Mouse (Mus musculus) hindbrain, embryonic 16.5 days (tissue): ENCODE results near the gene Ephx1. TPM values are rescaled to one million over a fixed set of nuclear protein-coding genes. Genes with fewer than 3 reads are reported as not detected.

Experiments
- ATAC-seq: fragments of 200-750 bp; cut with Nextera tagmentation; 2 replicates; pipeline ENCODE4 v1.8.0; 2017; ENCODE audit warnings: moderate TSS enrichment, moderate library complexity
- H3K27ac ChIP-seq: fragments of 300-500 bp; sonication (generic); 2 replicates; pipeline ENCODE4 v1.5.1; 2014; ENCODE audit warnings: low read depth, mild to moderate bottlenecking, control low read depth, low read length, moderate library complexity
- H3K27me3 ChIP-seq: fragments of 300-500 bp; sonication (generic); replicated peaks from 2 replicates; pipeline ENCODE4 v1.6.1; 2014; ENCODE audit warnings: low read length; ENCODE audit not compliant: control insufficient read depth, insufficient read depth
- H3K36me3 ChIP-seq: fragments of 300-500 bp; sonication (generic); 2 replicates; pipeline ENCODE4 v1.6.1; 2014; ENCODE audit warnings: mild to moderate bottlenecking, low read length, moderate library complexity, mixed read lengths; ENCODE audit not compliant: control insufficient read depth, insufficient read depth
- H3K4me1 ChIP-seq: fragments of 300-500 bp; sonication (generic); 2 replicates; pipeline ENCODE4 v1.6.1; 2014; ENCODE audit warnings: low read depth, low read length; ENCODE audit not compliant: control insufficient read depth, insufficient read depth
- H3K4me2 ChIP-seq: fragments of 300-500 bp; sonication (generic); 2 replicates; pipeline ENCODE4 v1.6.1; 2014; ENCODE audit warnings: mild to moderate bottlenecking, low read length, control low read depth, moderate library complexity
- H3K4me3 ChIP-seq: fragments of 300-500 bp; sonication (generic); 2 replicates; pipeline ENCODE4 v1.5.1; 2014; ENCODE audit warnings: mild to moderate bottlenecking, low read length, control low read depth, moderate library complexity
- H3K9ac ChIP-seq: fragments of 300-500 bp; sonication (generic); 2 replicates; pipeline ENCODE4 v1.6.1; 2014; ENCODE audit warnings: low read depth, mild to moderate bottlenecking, control low read depth, low read length, moderate library complexity
- H3K9me3 ChIP-seq: fragments of 300-500 bp; sonication (generic); 2 replicates; pipeline ENCODE4 v1.6.1; 2014; ENCODE audit warnings: mild to moderate bottlenecking, low read length, moderate library complexity; ENCODE audit not compliant: control insufficient read depth
- WGBS: fragments of 180-500 bp; shearing (Covaris S2); extraction: QIAGEN DNeasy Blood & Tissue Kit; methylation state at CpG from one replicate; pipeline ENCODE4 v1.1.7; 2014; 5-methylcytosine and 5-hydroxymethylcytosine counted together
- polyA plus RNA-seq: library from polyadenylated mRNA; unstranded; fragments of >200 nt; fragmentation: Nextera tagmentation; extraction: Ambion mirVana; gene quantifications from 2 replicates; pipeline ENCODE4 v1.2.1, GENCODE M21; 2015

Ephx1 gene
- 11.8 and 16.4 TPM in 2 replicates for polyA plus RNA-seq

GRCm38 (mm10) chr1:181020756-181021487 is at the start of gene Ephx1:
Gene Ephx1, minus strand, starts transcription at chr1:181020904.
- Histone ChIP-seq H3K27me3 (0 out of 2 replicates have a peak, but pooled peaks cover 2% of the 10 kb centered on the region), H3K36me3 (no peaks in the 10 kb centered on the region), H3K9me3 (no peaks in the 10 kb centered on the region), H3K4me2 (no peak within 1 kb of the TSS), H3K4me3 (no peak within 1 kb of the TSS), H3K9ac (no peak within 1 kb of the TSS), H3K4me1 (no peaks in the 10 kb centered on the region), H3K27ac (no peak within 1 kb of the TSS)
- no peak for ATAC-seq
- WGBS, result 59% methylated on average over 5 of the region's 5 CpGs

GRCm38 (mm10) chr1:181069671-181070070 is 49.0 kb upstream of the Ephx1 start:
- Histone ChIP-seq H3K27ac (no peak overlapping the region), H3K27me3 (no peaks in the 10 kb centered on the region), H3K4me2 (no peak overlapping the region), H3K9ac (no peak overlapping the region), H3K9me3 (no peaks in the 10 kb centered on the region), H3K36me3 (no peaks in the 10 kb centered on the region), H3K4me1 (no peaks in the 10 kb centered on the region), H3K4me3 (no peak overlapping the region)
- no peak for ATAC-seq
- 66% methylated on average over 11 of the region's 11 CpGs for WGBS

GRCm38 (mm10) chr1:181068344-181068743 is 47.6 kb upstream of the Ephx1 start:
- Histone ChIP-seq H3K4me1 (no peaks in the 10 kb centered on the region), H3K27ac (no peak overlapping the region), H3K27me3 (no peaks in the 10 kb centered on the region), H3K36me3 (no peaks in the 10 kb centered on the region), H3K4me3 (no peak overlapping the region), H3K4me2 (no peak overlapping the region), H3K9ac (no peak overlapping the region), H3K9me3 (no peaks in the 10 kb centered on the region)
- ATAC-seq, result no peak
- 86% methylated on average over 1 of the region's 1 CpGs for WGBS

- no peaks in the 10 kb centered on the region for H3K9me3 ChIP-seq
- no peak overlapping the region for H3K27ac ChIP-seq
- no peak overlapping the region for H3K9ac ChIP-seq
- H3K4me3 ChIP-seq, result no peak overlapping the region
- H3K4me1 ChIP-seq, result no peaks in the 10 kb centered on the region
- no peaks in the 10 kb centered on the region for H3K27me3 ChIP-seq
- no peaks in the 10 kb centered on the region for H3K36me3 ChIP-seq
- H3K4me2 ChIP-seq, result no peak overlapping the region
- ATAC-seq, result no peak
- WGBS, result 69% methylated on average over 6 of the region's 6 CpGs
These were observed 43.9 kb upstream of the Ephx1 start for GRCm38 (mm10) chr1:181064648-181065047.

- ATAC-seq, result no peak
- no peak overlapping the region for H3K4me3 ChIP-seq
- no peak overlapping the region for H3K27ac ChIP-seq
- H3K4me1 ChIP-seq, result no peaks in the 10 kb centered on the region
- no peaks in the 10 kb centered on the region for H3K27me3 ChIP-seq
- no peak overlapping the region for H3K9ac ChIP-seq
- H3K9me3 ChIP-seq, result no peaks in the 10 kb centered on the region
- WGBS, result 57% methylated on average over 2 of the region's 2 CpGs
- no peaks in the 10 kb centered on the region for H3K36me3 ChIP-seq
- no peak overlapping the region for H3K4me2 ChIP-seq
These were observed 43.3 kb upstream of the Ephx1 start for GRCm38 (mm10) chr1:181063991-181064390.

- no peaks in the 10 kb centered on the region for H3K27me3 ChIP-seq
- H3K9me3 ChIP-seq, result no peaks in the 10 kb centered on the region
- ATAC-seq, result no peak
- no peak overlapping the region for H3K4me3 ChIP-seq
- no peaks in the 10 kb centered on the region for H3K36me3 ChIP-seq
- H3K9ac ChIP-seq, result no peak overlapping the region
- no peak overlapping the region for H3K27ac ChIP-seq
- 73% methylated on average over 3 of the region's 3 CpGs for WGBS
- no peaks in the 10 kb centered on the region for H3K4me1 ChIP-seq
- H3K4me2 ChIP-seq, result no peak overlapping the region
These were observed 41.2 kb upstream of the Ephx1 start for GRCm38 (mm10) chr1:181061784-181062485.

- ATAC-seq, result no peak
- Histone ChIP-seq H3K27ac (no peak overlapping the region), H3K4me2 (no peak overlapping the region), H3K36me3 (no peaks in the 10 kb centered on the region), H3K4me3 (no peak overlapping the region), H3K27me3 (no peaks in the 10 kb centered on the region), H3K4me1 (no peaks in the 10 kb centered on the region), H3K9me3 (no peaks in the 10 kb centered on the region), H3K9ac (no peak overlapping the region)
- WGBS, result 86% methylated on average over 4 of the region's 4 CpGs
These were observed 32.2 kb upstream of the Ephx1 start for GRCm38 (mm10) chr1:181052898-181053297.

- 84% methylated on average over 6 of the region's 6 CpGs for WGBS
- H3K27me3 ChIP-seq, result no peaks in the 10 kb centered on the region
- H3K9me3 ChIP-seq, result no peaks in the 10 kb centered on the region
- no peaks in the 10 kb centered on the region for H3K36me3 ChIP-seq
- H3K4me1 ChIP-seq, result no peaks in the 10 kb centered on the region
- no peak within 1 kb of the TSS for H3K4me2 ChIP-seq
- no peak within 1 kb of the TSS for H3K27ac ChIP-seq
- ATAC-seq, result no peak
- no peak within 1 kb of the TSS for H3K9ac ChIP-seq
- H3K4me3 ChIP-seq, result no peak within 1 kb of the TSS
These were observed 30.2 kb upstream of the Ephx1 start, which contains the start of gene 9130409I23Rik for GRCm38 (mm10) chr1:181050937-181051336. Gene 9130409I23Rik, plus strand, starts transcription at chr1:181051237.

GRCm38 (mm10) chr1:181049328-181049842 is 28.7 kb upstream of the Ephx1 start:
- no peak for ATAC-seq
- no peaks in the 10 kb centered on the region for H3K4me1 ChIP-seq
- H3K9ac ChIP-seq, result no peak overlapping the region
- H3K4me2 ChIP-seq, result no peak overlapping the region
- H3K9me3 ChIP-seq, result no peaks in the 10 kb centered on the region
- no peak overlapping the region for H3K4me3 ChIP-seq
- no peak overlapping the region for H3K27ac ChIP-seq
- no peaks in the 10 kb centered on the region for H3K36me3 ChIP-seq
- no peaks in the 10 kb centered on the region for H3K27me3 ChIP-seq
